Mouse (Mus musculus) 3134 (cell line): ENCODE measurements around the gene Gm1673.

Experiments
- DNase-seq: peaks from one replicate; pipeline ENCODE4 v3.0.0-alpha.2; 2011; ENCODE audit warnings: low spot score; ENCODE audit not compliant: insufficient read length; ENCODE audit errors: extremely low read depth

Gene Gm1673

GRCm38 (mm10) chr5:33997051-33997741, 14.0 kb downstream of the Gm1673 start:
- no peak for DNase-seq

DNA sequence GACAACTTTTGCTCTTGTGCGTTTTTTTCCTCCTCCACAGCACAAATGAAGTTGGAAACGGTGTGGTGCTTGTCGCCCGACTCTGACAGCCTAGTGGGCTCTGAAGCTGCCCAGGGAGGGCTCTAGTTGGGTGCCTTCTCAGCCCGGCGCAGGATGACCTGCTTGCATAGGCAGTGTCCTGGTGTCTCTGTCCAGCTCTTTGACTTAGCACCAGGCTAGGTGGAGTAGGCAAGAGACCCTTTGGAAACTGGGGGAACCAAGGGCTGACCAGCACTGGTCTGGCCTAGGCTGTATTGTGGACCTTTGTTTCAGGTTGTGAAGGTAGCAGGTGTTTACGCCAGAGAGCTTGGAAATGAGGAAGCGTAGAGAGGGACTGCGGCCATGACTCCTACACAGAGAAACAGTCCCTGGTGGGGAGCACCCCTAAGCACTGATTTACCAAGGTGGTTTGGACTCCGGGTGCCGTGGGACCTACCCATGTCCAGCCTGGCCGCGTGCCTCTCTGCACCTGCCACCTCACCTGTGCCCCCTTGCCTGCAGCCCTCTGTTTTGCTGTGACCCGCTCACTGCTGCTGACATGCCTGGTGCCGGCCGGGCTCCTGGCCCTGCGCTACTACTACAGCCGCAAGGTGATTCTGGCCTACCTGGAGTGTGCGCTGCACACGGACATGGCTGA, 14.7 kb downstream of the Gm1673 start:
- DNase-seq = no peak

DNA sequence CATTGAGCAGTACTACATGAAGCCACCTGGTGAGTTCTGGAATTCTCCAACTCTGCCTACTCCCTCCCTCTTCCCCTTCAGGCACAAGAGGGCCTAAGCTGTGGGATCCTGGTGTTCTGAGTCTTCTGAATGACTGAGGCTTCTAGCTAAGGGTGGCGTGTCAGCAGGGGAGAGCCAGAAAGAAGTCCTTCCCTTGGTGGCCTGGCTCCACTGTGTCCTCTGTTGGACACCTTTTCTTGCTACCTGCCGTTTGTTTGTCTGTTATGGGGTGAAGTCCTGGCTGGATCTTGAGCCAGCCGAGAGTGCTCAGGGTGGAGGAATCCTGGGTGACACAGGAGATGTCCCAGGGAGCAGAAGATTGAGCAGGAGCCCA, 15.3 kb downstream of the Gm1673 start:
- no peak for DNase-seq

- no peak for DNase-seq
Measured at GRCm38 (mm10) chr5:33999466-34000090, 16.3 kb downstream of the Gm1673 start.

DNA sequence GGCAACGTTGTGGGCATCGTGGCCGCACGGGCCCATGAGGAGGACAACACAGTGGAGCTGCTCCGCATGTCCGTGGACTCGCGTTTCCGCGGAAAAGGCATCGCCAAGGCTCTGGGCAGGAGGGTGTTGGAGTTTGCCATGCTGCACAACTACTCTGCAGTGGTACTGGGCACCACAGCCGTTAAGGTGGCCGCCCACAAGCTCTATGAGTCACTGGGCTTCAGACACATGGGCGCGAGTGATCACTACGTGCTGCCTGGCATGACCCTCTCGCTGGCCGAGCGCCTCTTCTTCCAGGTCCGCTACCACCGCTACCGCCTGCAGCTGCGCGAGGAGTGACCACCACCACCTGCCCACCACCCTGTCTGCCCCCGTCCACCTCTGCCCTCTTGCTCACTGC, 17.6 kb downstream of the Gm1673 start:
- DNase-seq = no peak

DNA sequence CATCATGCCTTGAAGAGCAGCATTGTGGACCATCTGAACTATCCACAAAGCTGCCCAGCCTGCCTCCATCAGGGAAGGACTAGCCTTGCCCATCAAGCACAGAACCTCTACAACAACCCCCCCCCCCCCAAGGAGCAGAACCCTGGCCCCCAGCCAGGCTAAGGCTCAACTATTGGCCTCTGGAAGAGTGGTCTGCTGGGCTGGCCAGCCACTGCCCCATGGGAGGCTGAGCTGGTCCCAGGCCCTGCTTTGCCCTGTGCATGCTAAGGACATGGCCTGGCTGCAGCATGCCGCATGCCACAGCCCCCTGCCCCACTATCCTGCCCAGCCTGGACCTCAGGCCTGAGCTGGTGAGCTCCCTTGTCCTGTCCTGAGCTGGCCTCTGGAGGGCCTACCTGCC, 18.2 kb downstream of the Gm1673 start:
- DNase-seq = no peak

- no peak for DNase-seq
Measured at GRCm38 (mm10) chr5:34002636-34003035, 19.4 kb downstream of the Gm1673 start.

DNA sequence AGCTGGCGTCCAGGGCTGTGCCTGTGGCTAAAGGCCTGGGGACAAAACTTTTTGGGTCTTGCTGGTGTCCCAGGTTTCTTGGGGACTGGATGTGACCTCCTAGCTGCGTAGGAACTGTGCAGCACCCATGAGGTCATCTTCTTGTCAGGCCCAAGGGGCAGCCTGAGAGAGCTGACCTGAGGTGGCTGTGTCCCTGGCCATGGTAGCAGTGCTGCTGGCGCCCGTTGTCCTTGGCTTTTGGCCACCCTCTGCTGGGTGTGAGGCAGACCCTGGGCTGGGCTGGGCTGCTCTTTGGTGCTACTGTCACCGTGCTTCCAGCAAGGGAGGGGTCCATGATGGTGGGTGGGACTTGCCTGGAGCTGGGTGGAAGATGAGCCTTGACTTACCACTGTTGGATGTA, 21.4 kb downstream of the Gm1673 start:
- no peak for DNase-seq

GRCm38 (mm10) chr5:34006832-34007231, 23.6 kb downstream of the Gm1673 start:
- DNase-seq = no peak

GRCm38 (mm10) chr5:34007392-34007941, 24.2 kb downstream of the Gm1673 start:
- no peak for DNase-seq

DNA sequence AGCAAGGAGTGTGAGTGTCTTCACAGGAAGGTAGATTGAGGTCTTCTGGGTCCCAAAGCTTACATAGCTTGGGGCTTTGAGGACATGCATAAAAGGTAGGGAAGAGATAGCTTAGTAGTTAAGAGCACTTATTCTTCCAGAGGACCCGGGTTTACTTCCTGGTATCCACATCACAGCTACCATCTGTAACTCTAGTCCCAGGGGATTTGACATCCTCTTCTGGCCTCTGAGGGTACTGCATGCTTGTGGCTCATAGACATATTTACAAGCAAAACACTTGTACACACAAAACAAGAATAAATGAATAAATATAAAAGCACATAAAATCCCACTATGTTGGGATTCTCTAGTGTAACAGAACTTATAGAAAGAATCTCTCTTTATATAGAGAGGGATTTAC, 31.4 kb downstream of the Gm1673 start:
- DNase-seq = no peak

- no peak for DNase-seq
Measured at GRCm38 (mm10) chr5:34018968-34019367, 35.7 kb downstream of the Gm1673 start.

DNA sequence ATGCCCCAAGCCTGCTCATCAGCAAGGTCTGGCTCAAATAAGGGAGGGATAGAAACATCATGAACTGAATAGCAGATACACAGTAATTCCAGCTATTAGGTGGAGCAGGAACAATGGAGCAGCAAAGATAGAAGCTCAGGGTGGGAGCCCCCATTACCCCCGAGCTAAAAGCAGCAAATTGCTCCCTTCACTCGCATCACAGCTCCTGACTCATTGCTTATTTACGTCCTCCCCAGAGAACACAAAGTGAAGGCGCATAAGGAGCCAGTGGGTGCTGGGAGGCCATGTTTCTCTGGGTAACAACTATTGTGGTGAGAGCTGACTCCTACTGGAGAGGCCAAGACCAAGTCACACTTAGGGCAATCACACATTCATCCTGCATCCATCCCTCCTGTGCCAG, 46.9 kb downstream of the Gm1673 start:
- no peak for DNase-seq

- no peak for DNase-seq
Measured at GRCm38 (mm10) chr5:34031022-34031421, 47.8 kb downstream of the Gm1673 start.

- DNase-seq = no peak
Measured at GRCm38 (mm10) chr5:34032520-34032919, 49.3 kb downstream of the Gm1673 start.
